Mouse (Mus musculus) erythroblast, embryonic 14.5 days (primary cell): ENCODE data around the gene Il2rb. TPM values are rescaled to one million over a fixed set of nuclear protein-coding genes. Genes with fewer than 3 reads are reported as not detected.

Source experiments
- H3K27me3 ChIP-seq: 2 replicates; pipeline ENCODE4 v1.6.1; 2012; ENCODE audit warnings: inconsistent platforms; ENCODE audit not compliant: control insufficient read depth
- H3K36me3 ChIP-seq: 2 replicates; pipeline ENCODE4 v1.6.1; 2012; ENCODE audit warnings: mild to moderate bottlenecking, inconsistent platforms; ENCODE audit not compliant: control insufficient read depth
- H3K4me1 ChIP-seq: 2 replicates; pipeline ENCODE4 v1.6.1; 2012; ENCODE audit warnings: inconsistent platforms; ENCODE audit not compliant: control insufficient read depth
- H3K4me3 ChIP-seq: replicated peaks from 2 replicates; pipeline ENCODE3; 2012; ENCODE audit warnings: moderate library complexity, mild to moderate bottlenecking, inconsistent platforms
- H3K9me3 ChIP-seq: 2 replicates; pipeline ENCODE4 v1.6.1; 2012; ENCODE audit warnings: low read length, inconsistent platforms, mixed read lengths; ENCODE audit not compliant: control insufficient read depth
- GATA1 ChIP-seq: IDR thresholded peaks from 2 replicates; pipeline ENCODE4 v1.6.1; 2012; ENCODE audit warnings: low read length, inconsistent platforms, mixed read lengths
- TAL1 ChIP-seq: IDR thresholded peaks from 3 replicates; pipeline ENCODE4 v1.6.1; 2012; ENCODE audit warnings: low read length, inconsistent platforms, mixed read lengths
- polyA plus RNA-seq: library from polyadenylated mRNA; stranded (reverse); fragments of >175 nt; gene quantifications from 2 replicates; pipeline ENCODE4 v1.2.3, GENCODE M21; 2012

Il2rb gene
- polyA plus RNA-seq, 1 experiment = 0.01 TPM

GRCm38 (mm10) chr15:78524163-78524562 lies 29.1 kb upstream of the Il2rb start:
- no peak for TF ChIP-seq TAL1
- no peak for TF ChIP-seq GATA1
- Histone ChIP-seq H3K27me3 (no peaks in the 10 kb centered on the region), H3K9me3 (no peaks in the 10 kb centered on the region), H3K4me3 (no peak overlapping the region), H3K36me3 (no peaks in the 10 kb centered on the region; the same call in 1 of the 2 replicates), H3K4me1 (peaks cover 3% of the 10 kb centered on the region; the same call in 1 of the 2 replicates)

GRCm38 (mm10) chr15:78521892-78522291 lies 26.8 kb upstream of the Il2rb start:
- Histone ChIP-seq H3K4me3 (no peak overlapping the region), H3K36me3 (no peaks in the 10 kb centered on the region; the same call in 1 of the 2 replicates), H3K27me3 (no peaks in the 10 kb centered on the region), H3K4me1 (peaks cover 3% of the 10 kb centered on the region; the same call in 1 of the 2 replicates), H3K9me3 (no peaks in the 10 kb centered on the region)
- TF ChIP-seq TAL1 (no peak), GATA1 (no peak)

DNA sequence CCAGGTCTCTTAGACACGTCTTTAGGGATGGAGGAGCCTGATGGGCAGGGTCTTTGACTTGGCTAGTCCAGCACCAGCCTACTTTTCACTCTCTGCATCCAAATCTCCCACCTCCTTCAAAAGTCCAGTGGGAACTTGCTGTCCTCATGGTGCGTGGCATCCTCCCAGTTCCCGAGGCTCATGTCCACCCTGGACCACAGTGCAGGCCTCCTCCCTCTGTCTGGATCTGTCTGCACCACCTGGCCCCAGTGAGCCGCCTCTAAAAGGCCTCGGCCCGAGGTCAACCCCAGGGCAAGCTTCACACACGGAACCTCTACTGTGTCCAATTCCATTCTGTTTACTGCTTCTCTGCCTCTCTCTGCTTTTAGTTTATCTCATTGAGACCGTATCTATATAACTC lies 26.3 kb upstream of the Il2rb start:
- Histone ChIP-seq H3K4me3 (no peak overlapping the region), H3K27me3 (no peaks in the 10 kb centered on the region), H3K9me3 (no peaks in the 10 kb centered on the region), H3K36me3 (no peaks in the 10 kb centered on the region; the same call in 1 of the 2 replicates), H3K4me1 (peaks cover 3% of the 10 kb centered on the region; the same call in 1 of the 2 replicates)
- TF ChIP-seq TAL1 (no peak), GATA1 (no peak)

- H3K27me3 ChIP-seq = no peaks in the 10 kb centered on the region
- no peaks in the 10 kb centered on the region; the same call in 1 of the 2 replicates for H3K4me1 ChIP-seq
Observed at GRCm38 (mm10) chr15:78520112-78520715, 25.1 kb upstream of the Il2rb start.

DNA sequence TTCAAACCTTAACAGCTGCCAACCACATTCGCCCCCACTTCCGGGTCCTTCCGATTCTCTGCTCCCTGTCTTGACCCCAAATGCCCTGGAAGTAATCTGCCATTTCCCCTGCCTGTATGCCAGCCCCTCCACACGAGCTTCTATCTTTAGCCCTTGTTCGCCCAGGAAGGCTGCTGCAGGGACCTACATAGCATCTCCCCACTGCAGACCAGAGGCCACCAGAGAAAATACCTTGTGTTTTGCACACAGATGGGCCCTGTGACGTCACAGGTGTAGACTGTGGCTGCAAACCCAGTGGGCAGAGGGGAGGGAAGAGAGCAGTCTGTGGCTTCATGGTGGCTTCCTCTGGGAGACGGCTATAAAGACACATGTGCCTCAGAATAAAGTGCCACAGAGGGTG lies 23.1 kb upstream of the Il2rb start:
- H3K36me3 ChIP-seq = no peaks in the 10 kb centered on the region
- H3K27me3 ChIP-seq = no peaks in the 10 kb centered on the region
- H3K9me3 ChIP-seq = no peaks in the 10 kb centered on the region
- no peak overlapping the region for H3K4me3 ChIP-seq
- H3K4me1 ChIP-seq = no peaks in the 10 kb centered on the region
- TF ChIP-seq TAL1 (no peak), GATA1 (no peak)

More at GRCm38 (mm10) chr15:78520112-78520715, 25.1 kb upstream of the Il2rb start:
- Histone ChIP-seq H3K36me3 (no peaks in the 10 kb centered on the region; the same call in 1 of the 2 replicates), H3K9me3 (no peaks in the 10 kb centered on the region), H3K4me3 (no peak overlapping the region)
- TF ChIP-seq GATA1 (no peak), TAL1 (no peak)

GRCm38 (mm10) chr15:78515759-78516158 lies 20.7 kb upstream of the Il2rb start:
- TF ChIP-seq TAL1 (no peak), GATA1 (no peak)
- no peaks in the 10 kb centered on the region for H3K27me3 ChIP-seq
- H3K9me3 ChIP-seq = no peaks in the 10 kb centered on the region
- H3K4me1 ChIP-seq = no peaks in the 10 kb centered on the region
- no peaks in the 10 kb centered on the region for H3K36me3 ChIP-seq
- no peak overlapping the region for H3K4me3 ChIP-seq

GRCm38 (mm10) chr15:78514393-78515146 lies 19.5 kb upstream of the Il2rb start:
- TF ChIP-seq GATA1 (no peak), TAL1 (no peak)
- Histone ChIP-seq H3K36me3 (no peaks in the 10 kb centered on the region), H3K4me1 (no peaks in the 10 kb centered on the region; the same call in 1 of the 2 replicates), H3K4me3 (no peak overlapping the region), H3K27me3 (no peaks in the 10 kb centered on the region), H3K9me3 (no peaks in the 10 kb centered on the region)

DNA sequence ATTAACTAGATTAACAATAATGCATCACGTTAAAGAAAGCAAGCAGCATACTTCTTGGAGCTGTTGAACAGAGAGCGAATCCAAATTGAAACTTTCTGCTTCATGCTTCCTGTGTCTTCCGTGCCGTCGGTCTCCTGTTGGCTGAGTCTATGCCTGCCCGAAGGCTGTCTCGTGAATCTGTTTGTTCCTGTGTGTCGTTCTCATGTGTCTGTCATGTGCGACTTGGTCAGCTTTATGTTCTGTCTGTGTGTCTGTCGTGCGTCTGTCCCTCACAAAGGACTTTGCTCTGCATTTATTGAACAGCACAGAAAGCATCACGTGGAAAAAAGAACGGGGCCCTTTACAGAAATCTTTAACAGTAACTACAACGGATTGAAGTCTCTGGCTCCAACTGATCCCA lies 17.9 kb upstream of the Il2rb start:
- Histone ChIP-seq H3K4me1 (no peaks in the 10 kb centered on the region; the same call in 1 of the 2 replicates), H3K27me3 (no peaks in the 10 kb centered on the region), H3K4me3 (no peak overlapping the region), H3K9me3 (no peaks in the 10 kb centered on the region), H3K36me3 (no peaks in the 10 kb centered on the region)
- no peak for TF ChIP-seq TAL1
- TF ChIP-seq GATA1 = no peak

DNA sequence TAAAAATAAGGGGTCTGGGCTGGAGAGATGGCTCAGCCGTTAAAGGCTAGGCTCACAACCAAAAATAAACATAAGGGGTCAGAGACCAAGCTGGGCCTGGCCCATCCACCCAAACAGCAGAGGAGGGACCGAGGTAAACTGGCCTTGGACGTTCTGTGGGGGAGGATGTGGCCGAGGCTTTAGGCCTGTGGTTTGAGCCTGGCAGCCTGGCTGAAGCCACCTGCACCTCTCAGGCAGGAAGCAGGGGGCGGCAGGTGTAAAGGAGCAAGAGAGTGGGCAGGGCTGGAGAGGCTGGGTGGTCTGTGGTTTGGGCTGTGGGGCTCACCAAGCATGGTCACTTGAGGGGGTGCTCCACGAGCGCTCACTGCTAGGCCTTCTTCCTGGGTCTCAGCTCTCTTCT lies 16.9 kb upstream of the Il2rb start:
- H3K4me1 ChIP-seq = no peaks in the 10 kb centered on the region; the same call in 1 of the 2 replicates
- no peaks in the 10 kb centered on the region for H3K27me3 ChIP-seq
- TF ChIP-seq GATA1 = no peak
- H3K4me3 ChIP-seq = no peak overlapping the region
- H3K36me3 ChIP-seq = no peaks in the 10 kb centered on the region
- H3K9me3 ChIP-seq = no peaks in the 10 kb centered on the region
